Mouse (Mus musculus) midbrain, embryonic 11.5 days (tissue): ENCODE measurements at regions not wholly inside any gene's neighbourhood (a gene's known extent, or its start where the extent isn't known, plus 50 kb on each side); places are given as distances from the start of the nearest gene placed in this dataset.
A peak's percentile ranks its signal among the peaks of the same experiment; 100 is the strongest.

ENCODE experiments used
- ATAC-seq: fragments of 200-750 bp; cut with Nextera tagmentation; 2 replicates; pipeline ENCODE4 v1.8.0; 2017; ENCODE audit warnings: moderate TSS enrichment, moderate library complexity; ENCODE audit not compliant: low FRiP score
- DNase-seq: peaks from one replicate; pipeline ENCODE4 v3.0.0; 2015; ENCODE audit warnings: low spot score; ENCODE audit errors: missing footprints
- H3K27ac ChIP-seq: fragments of 300-500 bp; sonication (generic); 2 replicates; pipeline ENCODE4 v1.5.1; 2014; ENCODE audit warnings: low read depth, low read length
- H3K27me3 ChIP-seq: fragments of 300-500 bp; sonication (generic); 2 replicates; pipeline ENCODE4 v1.6.1; 2014; ENCODE audit warnings: mild to moderate bottlenecking, low read length, moderate library complexity, mixed read lengths; ENCODE audit not compliant: control insufficient read depth, insufficient read depth
- H3K36me3 ChIP-seq: fragments of 300-500 bp; sonication (generic); 2 replicates; pipeline ENCODE4 v1.6.1; 2014; ENCODE audit warnings: mild to moderate bottlenecking, low read length, moderate library complexity, mixed read lengths; ENCODE audit not compliant: control insufficient read depth, insufficient read depth
- H3K4me1 ChIP-seq: fragments of 300-500 bp; sonication (generic); 2 replicates; pipeline ENCODE4 v1.6.1; 2014; ENCODE audit warnings: low read length; ENCODE audit not compliant: control insufficient read depth, insufficient read depth
- H3K4me2 ChIP-seq: fragments of 300-500 bp; sonication (generic); 2 replicates; pipeline ENCODE4 v1.6.1; 2014; ENCODE audit warnings: mild to moderate bottlenecking, moderate library complexity
- H3K4me3 ChIP-seq: fragments of 300-500 bp; sonication (generic); 2 replicates; pipeline ENCODE4 v1.5.1; 2014; ENCODE audit warnings: low read depth, low read length
- H3K9ac ChIP-seq: fragments of 300-500 bp; sonication (generic); 2 replicates; pipeline ENCODE4 v1.6.1; 2014; ENCODE audit warnings: low read length
- H3K9me3 ChIP-seq: fragments of 300-500 bp; sonication (generic); 2 replicates; pipeline ENCODE4 v1.6.1; 2016; ENCODE audit warnings: low read length; ENCODE audit not compliant: control insufficient read depth
- WGBS: fragments of 180-500 bp; shearing (Covaris S2); extraction: QIAGEN DNeasy Blood & Tissue Kit; methylation state at CpG from one replicate; pipeline ENCODE4 v1.1.7; 2014; 5-methylcytosine and 5-hydroxymethylcytosine counted together

- Histone ChIP-seq H3K36me3 (no peaks in the 10 kb centered on the region), H3K4me2 (no peak overlapping the region), H3K9ac (no peak overlapping the region), H3K4me3 (no peak overlapping the region), H3K27ac (no peak overlapping the region), H3K27me3 (no peaks in the 10 kb centered on the region), H3K4me1 (no peaks in the 10 kb centered on the region), H3K9me3 (no peaks in the 10 kb centered on the region)
- no peak for DNase-seq
- no peak for ATAC-seq
- WGBS: 79% methylated on average over 5 of the region's 5 CpGs
These were observed 91.4 kb upstream of the Mkln1 start for GRCm38 (mm10) chr6:31307047-31307633.

- H3K9ac ChIP-seq: no peak overlapping the region
- H3K36me3 ChIP-seq: no peaks in the 10 kb centered on the region
- ATAC-seq: no peak
- WGBS: 40% methylated on average over 4 of the region's 4 CpGs
- H3K4me1 ChIP-seq: no peaks in the 10 kb centered on the region
- DNase-seq: no peak
- no peaks in the 10 kb centered on the region for H3K27me3 ChIP-seq
- H3K27ac ChIP-seq: no peak overlapping the region
- no peak overlapping the region for H3K4me2 ChIP-seq
- no peaks in the 10 kb centered on the region for H3K9me3 ChIP-seq
- no peak overlapping the region for H3K4me3 ChIP-seq
These were observed 90.6 kb upstream of the Mkln1 start for GRCm38 (mm10) chr6:31307899-31308298.

- no peak overlapping the region for H3K27ac ChIP-seq
- no peak overlapping the region for H3K9ac ChIP-seq
- H3K4me3 ChIP-seq: no peak overlapping the region
- DNase-seq (no peak), ATAC-seq (no peak)
- no peaks in the 10 kb centered on the region for H3K36me3 ChIP-seq
- H3K27me3 ChIP-seq: no peaks in the 10 kb centered on the region
- H3K9me3 ChIP-seq: no peaks in the 10 kb centered on the region; the same call in 1 of the 2 replicates
- no peaks in the 10 kb centered on the region for H3K4me1 ChIP-seq
- 82% methylated on average over 5 of the region's 5 CpGs for WGBS
- H3K4me2 ChIP-seq: no peak overlapping the region
These were observed 87.9 kb upstream of the Mkln1 start for GRCm38 (mm10) chr6:31310660-31311059.

- no peak overlapping the region for H3K4me2 ChIP-seq
- DNase-seq: no peak
- H3K4me3 ChIP-seq: no peak overlapping the region
- H3K27ac ChIP-seq: no peak overlapping the region
- 84% methylated on average over 5 of the region's 5 CpGs for WGBS
- H3K4me1 ChIP-seq: no peaks in the 10 kb centered on the region
- no peak overlapping the region for H3K9ac ChIP-seq
- H3K9me3 ChIP-seq: no peaks in the 10 kb centered on the region; the same call in 1 of the 2 replicates
- no peak for ATAC-seq
- H3K36me3 ChIP-seq: no peaks in the 10 kb centered on the region
- H3K27me3 ChIP-seq: no peaks in the 10 kb centered on the region
These were observed 84.6 kb upstream of the Mkln1 start for GRCm38 (mm10) chr6:31313869-31314470.

- H3K27ac ChIP-seq: no peak overlapping the region
- H3K9me3 ChIP-seq: no peaks in the 10 kb centered on the region; the same call in 1 of the 2 replicates
- DNase-seq: peak; percentile 89
- H3K4me1 ChIP-seq: no peaks in the 10 kb centered on the region
- WGBS: 14% methylated on average over 12 of the region's 12 CpGs
- H3K9ac ChIP-seq: no peak overlapping the region
- no peak for ATAC-seq
- H3K4me2 ChIP-seq: peak overlapping the region; percentile 1; the same call in 1 of the 2 replicates
- no peaks in the 10 kb centered on the region for H3K36me3 ChIP-seq
- no peaks in the 10 kb centered on the region for H3K27me3 ChIP-seq
- H3K4me3 ChIP-seq: no peak overlapping the region
These were observed 80.8 kb upstream of the Mkln1 start for GRCm38 (mm10) chr6:31317741-31318225.

GRCm38 (mm10) chr6:31318506-31318905 lies 80.0 kb upstream of the Mkln1 start:
- DNase-seq (peak; percentile 92), ATAC-seq (no peak)
- H3K27me3 ChIP-seq: no peaks in the 10 kb centered on the region
- H3K9me3 ChIP-seq: no peaks in the 10 kb centered on the region; the same call in 1 of the 2 replicates
- no peaks in the 10 kb centered on the region for H3K36me3 ChIP-seq
- peak overlapping the region; percentile 21; the same call in 1 of the 2 replicates for H3K4me2 ChIP-seq
- H3K27ac ChIP-seq: no peak overlapping the region
- WGBS: 2% methylated on average over 11 of the region's 11 CpGs
- peaks cover under 1% of the 10 kb centered on the region; the same call in 1 of the 2 replicates for H3K4me1 ChIP-seq
- H3K9ac ChIP-seq: no peak overlapping the region
- no peak overlapping the region for H3K4me3 ChIP-seq

GRCm38 (mm10) chr6:31319431-31319830 lies 79.1 kb upstream of the Mkln1 start:
- WGBS: 78% methylated on average over 2 of the region's 2 CpGs
- H3K27ac ChIP-seq: no peak overlapping the region
- no peak for ATAC-seq

GRCm38 (mm10) chr6:31320141-31320830 lies 78.2 kb upstream of the Mkln1 start:
- Histone ChIP-seq H3K9ac (no peak overlapping the region), H3K27me3 (no peaks in the 10 kb centered on the region), H3K4me3 (no peak overlapping the region), H3K27ac (no peak overlapping the region), H3K36me3 (no peaks in the 10 kb centered on the region), H3K9me3 (no peaks in the 10 kb centered on the region), H3K4me1 (peaks cover 13% of the 10 kb centered on the region), H3K4me2 (no peak overlapping the region)
- ATAC-seq: no peak
- peak; percentile 70 for DNase-seq
- WGBS: 79% methylated on average over 3 of the region's 3 CpGs

More at GRCm38 (mm10) chr6:31319431-31319830, 79.1 kb upstream of the Mkln1 start:
- no peaks in the 10 kb centered on the region for H3K27me3 ChIP-seq
- H3K9me3 ChIP-seq: no peaks in the 10 kb centered on the region; the same call in 1 of the 2 replicates
- no peak overlapping the region for H3K4me3 ChIP-seq
- no peaks in the 10 kb centered on the region for H3K36me3 ChIP-seq
- H3K4me1 ChIP-seq: peaks cover 6% of the 10 kb centered on the region
- DNase-seq: peak; percentile 28
- no peak overlapping the region for H3K4me2 ChIP-seq
- no peak overlapping the region for H3K9ac ChIP-seq
